Mouse (Mus musculus): ENCODE measurements around the gene Tmpo.

Tmpo gene

GRCm38 (mm10) chr10:91158442-91158841, 22.7 kb downstream of the Tmpo start:
- DNase-seq (ENCODE audit: low spot score), result peak; percentile 35

- DNase-seq (ENCODE audit: low spot score), result no peak
These were observed 24.8 kb downstream of the Tmpo start for GRCm38 (mm10) chr10:91156338-91156737.

DNA sequence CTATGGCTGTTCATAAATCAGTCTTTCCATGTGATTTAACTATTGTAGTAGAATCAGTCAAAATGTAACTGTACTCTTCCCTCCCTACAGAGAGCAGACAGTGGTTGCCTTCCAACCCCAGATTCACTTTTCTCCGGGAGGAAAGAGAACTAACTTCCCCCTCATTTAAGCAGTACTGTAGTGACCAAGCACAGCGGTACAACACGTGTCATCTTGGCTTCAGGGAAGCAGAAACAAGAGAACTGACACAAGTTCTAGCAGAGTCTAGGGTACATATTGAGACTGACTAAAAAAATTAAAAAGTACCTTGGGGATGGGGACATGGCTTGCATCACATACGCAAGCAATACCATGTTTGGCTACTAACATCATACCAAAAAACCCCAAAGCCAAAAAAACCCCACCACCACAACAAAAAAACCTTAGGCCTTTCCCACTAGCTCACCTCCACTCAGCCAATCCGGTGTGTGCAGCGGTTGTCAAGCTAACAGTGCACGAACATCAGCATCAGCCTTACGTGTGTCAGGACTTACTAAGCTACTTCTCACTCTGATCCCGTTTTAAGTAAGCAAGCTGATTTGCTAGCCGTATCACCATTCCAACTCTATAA, 27.1 kb downstream of the Tmpo start:
- DNase-seq (ENCODE audit: low spot score), result no peak

GRCm38 (mm10) chr10:91145413-91145812, 35.7 kb downstream of the Tmpo start:
- no peak for DNase-seq (ENCODE audit: low spot score)

DNA sequence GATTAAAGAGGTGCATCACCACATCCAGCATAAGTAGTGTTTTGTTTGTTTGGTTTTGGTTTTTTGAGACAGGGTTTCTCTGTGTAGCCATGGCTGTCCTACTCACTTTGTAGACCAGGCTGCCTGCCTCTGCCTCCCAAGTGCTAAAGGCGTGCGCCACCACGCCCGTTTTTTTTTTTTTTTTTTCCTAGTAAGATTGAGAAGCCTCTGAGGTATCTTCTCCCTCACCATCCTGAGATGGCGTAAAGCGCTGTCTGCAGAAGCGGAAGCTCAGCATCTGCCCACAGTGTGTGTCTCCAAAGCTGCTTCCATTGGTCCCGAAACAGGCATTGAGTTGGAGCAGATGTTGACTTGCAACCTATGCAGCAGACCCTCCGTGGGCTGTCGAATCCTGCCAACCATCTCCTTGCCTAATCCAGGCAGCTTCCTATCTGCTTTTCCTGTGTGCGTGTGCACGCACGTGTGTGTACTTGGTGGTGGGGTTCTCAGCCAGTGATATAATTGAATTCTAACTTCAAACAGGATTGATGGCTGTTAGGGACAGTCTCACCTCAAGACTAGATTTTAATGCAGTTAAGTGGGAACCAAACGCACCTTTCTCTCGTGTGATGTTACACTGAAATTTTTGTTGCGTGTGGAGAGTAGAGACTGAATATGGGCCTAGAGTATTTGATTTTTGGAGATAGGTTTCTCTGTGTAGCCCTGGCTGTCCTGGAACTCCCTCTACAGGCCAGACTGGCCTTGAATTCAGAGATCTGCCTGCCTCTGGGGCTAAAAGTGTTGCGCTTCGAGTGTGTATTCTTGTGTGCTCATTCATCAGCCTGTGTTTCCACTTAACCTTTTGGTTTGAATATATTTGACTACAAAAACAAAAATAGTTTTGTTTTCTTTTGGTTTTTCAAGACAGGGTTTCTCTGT, 37.5 kb downstream of the Tmpo start:
- no peak for DNase-seq (ENCODE audit: low spot score)

DNA sequence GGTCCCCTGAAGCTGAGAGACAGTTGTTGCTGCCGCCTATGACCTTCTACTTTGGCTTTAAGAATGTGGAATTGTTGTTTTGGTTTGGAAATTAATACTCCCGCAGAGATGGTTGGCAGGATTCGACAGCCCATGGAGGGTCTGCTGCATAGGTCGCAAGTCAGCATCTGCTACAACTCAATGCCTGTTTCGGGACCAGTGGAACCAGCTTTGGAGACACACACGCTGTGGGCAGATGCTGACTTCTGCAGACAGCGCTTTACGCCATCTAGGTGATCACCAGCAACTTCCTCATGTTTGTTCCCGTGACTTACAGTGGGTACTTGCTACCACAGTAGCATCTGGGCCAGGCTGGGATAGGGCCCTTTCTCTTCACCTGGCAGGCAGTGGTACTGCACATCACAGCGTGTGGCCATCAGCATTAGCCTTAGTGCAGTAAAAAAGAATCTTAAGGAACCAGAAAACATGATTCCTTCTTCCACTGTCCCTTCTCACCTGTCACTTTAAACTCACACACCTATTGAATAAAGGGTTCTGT, 38.4 kb downstream of the Tmpo start:
- no peak for DNase-seq (ENCODE audit: low spot score)

- no peak for DNase-seq (ENCODE audit: low spot score)
These were observed 39.6 kb downstream of the Tmpo start for GRCm38 (mm10) chr10:91141564-91141963.

DNA sequence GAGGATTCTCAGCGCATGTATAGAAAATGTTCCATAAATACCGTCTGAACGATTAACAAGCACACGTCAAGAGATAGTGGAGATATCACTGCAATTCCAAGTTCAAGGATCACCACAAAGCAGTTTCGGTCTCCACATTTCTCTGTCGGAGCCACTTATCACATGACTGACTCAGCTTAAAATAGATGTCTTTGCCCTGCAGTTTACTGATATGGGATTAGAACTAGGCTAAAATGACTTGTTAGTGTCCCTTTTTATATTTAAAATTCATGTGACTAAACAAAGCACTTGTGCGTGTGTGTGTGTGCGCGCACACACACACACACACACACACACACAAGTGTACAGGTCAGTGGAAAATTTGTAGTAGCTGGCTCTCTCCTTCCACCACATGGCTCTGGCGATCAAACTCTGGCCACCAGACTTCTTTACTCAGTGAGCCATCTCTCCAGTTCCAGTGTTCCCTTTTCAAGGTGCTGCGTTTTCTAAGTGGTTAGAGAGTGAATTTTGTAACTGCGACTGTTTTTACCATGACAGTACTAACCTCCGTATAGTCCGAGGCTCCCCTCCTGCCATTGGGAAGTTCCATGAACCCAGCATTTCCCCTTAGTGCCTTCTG, 41.9 kb downstream of the Tmpo start:
- DNase-seq (ENCODE audit: low spot score), result no peak

- DNase-seq (ENCODE audit: low spot score), result no peak
These were observed 42.8 kb downstream of the Tmpo start for GRCm38 (mm10) chr10:91138317-91138716.

DNA sequence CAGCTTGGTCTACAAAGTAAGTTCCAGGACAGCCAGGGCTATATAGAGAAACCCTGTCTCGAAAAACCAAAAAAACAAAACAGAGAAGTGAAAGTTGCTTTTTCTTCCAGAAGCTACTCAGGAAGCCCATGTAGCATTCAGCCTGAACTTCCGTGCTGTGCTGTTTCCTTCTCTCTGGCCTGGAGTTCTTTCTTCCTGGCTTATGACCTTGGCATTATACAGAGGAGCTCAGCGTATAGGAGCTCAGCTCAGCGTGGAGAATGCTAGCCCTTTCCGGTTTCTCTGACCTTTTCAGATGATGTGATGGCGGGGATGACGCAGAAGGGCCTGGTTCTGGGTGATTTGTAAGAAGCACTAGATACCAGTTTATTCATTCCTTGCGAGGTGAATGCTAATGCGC, 43.7 kb downstream of the Tmpo start:
- no peak for DNase-seq (ENCODE audit: low spot score)

DNA sequence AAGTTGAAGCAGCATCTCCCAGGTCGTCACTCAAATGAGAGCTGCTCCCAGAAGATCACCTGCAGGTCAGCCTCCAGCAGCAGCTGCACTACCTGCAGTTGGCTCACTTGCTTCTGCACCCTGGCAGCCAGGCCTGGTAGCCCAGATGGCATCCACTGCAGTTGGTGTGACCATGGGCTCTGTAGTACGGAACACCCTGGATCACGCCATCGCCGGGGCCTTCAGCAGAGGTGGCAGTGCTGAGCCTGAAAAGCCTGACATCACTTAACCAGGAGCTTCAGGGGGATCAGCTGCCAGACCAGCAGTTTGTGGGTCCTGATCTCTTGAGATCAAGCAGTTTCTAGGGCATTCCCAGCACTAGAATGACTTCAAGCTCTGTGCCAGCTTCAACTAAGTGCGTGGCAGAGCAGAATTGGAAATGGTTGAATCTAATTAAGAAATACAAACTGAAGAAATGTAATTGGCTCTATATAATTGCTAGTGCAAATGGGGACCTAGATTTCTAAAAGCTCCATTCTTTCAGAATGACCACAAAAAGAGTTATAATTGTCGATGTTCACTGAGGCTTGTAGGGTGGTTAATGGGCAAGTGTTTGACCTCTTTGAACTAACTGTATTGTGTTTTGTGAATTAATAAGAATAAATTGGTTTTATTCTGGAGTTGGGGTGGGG, 45.7 kb downstream of the Tmpo start:
- DNase-seq (ENCODE audit: low spot score), result no peak

DNA sequence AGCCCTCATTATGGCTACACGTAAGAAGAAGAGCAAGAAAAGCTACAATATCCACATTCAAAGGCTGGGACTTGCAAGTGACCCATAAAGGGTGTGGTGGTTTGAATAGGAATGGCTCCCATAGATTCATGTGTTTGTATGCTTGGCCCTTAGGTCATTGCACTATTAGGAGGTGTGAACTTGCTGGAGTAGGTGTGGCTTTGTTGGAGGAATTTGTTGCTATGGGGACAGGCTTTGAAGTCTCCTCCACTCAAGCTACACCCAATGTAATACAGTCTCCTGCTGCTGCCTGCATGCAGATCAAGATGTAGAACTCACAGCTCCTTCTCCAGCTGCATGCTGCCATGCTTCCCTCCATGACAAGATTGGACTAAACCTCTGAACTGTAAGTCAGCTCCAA, 49.5 kb downstream of the Tmpo start:
- no peak for DNase-seq (ENCODE audit: low spot score)

DNA sequence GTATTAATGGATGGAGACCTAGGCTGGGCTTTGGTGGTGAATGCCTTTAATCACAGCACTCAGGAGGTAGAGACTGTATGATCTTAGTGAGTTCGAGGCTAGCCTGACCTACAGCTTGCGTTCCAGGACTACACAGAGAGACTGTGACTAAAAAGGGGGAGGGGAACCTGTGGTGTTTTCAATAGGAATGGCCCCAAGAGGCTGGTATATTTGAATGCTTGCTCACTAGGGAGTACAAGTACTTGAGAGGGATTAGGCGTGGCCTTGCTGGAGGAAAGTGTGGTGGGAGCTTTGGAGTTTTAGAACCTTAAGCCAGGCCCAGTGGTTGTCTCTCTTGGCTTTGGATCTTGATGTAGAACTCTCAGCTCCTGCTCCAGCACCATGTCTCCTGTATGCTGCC, 50.3 kb downstream of the Tmpo start:
- no peak for DNase-seq (ENCODE audit: low spot score)

- DNase-seq (ENCODE audit: low spot score), result no peak
These were observed 52.5 kb downstream of the Tmpo start for GRCm38 (mm10) chr10:91128551-91129160.

DNA sequence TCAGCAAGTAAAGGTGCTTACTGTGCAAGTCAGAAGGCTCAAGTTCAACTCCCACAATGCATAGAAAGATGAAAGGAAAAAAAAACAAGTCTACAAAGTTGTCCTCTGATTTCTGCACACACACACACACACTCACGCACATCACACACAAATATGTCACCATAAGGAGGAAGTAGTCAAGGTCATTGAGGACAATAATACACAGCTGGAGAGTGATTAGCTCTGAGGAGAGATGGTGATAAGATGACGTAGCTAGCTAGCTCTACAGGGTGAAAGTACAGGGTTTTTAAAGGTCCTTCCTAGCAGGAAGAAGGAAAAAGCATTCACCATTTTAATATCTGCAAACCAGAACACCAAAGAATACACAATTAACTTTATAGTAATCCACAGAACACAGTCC, 53.7 kb downstream of the Tmpo start:
- no peak for DNase-seq (ENCODE audit: low spot score)

DNA sequence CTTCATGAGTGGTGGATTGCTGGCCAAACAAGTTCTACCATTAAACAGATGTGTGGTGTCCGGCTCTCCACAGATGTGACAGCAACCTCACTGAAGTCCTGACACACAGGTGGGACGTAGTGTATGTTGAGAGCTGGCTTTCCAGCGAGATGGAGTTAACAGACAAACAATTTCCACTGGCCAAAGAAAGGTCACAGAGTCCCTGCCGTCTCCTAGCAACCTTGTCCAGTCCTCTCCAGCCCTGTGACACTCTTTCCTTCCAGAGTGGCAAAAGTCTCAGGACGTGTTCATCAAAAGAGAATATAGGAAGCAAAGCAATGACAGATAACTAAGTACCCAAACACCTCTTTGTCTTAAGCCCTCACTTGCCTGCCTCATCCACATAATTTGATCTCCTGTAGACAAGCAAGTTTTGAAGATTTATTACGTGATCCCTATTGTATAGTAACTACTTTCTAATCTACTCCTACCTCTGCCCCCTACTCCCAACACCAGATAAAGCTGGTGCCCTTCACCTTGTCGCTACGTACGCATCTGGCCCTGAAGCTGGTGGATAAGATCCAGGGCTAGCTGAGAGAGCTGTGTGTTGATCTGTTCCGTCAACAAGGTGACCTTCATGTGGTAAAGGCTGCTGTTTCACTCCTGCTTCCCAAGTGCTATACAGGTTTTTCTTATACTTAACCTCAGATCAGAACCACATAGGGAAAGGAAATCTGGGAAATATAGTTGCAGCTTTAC, 54.3 kb downstream of the Tmpo start:
- no peak for DNase-seq (ENCODE audit: low spot score)

GRCm38 (mm10) chr10:91123828-91124822, 57.0 kb downstream of the Tmpo start, which contains the start of gene Slc25a3:
Gene Slc25a3 (minus strand): TSS chr10:91124059.
- DNase-seq (ENCODE audit: low spot score), result peak; percentile 98

GRCm38 (mm10) chr10:91123281-91123827, 57.8 kb downstream of the Tmpo start:
- DNase-seq (ENCODE audit: low spot score), result peak; percentile 41

GRCm38 (mm10) chr10:91122646-91123045, 58.5 kb downstream of the Tmpo start:
- no peak for DNase-seq (ENCODE audit: low spot score)

All from urinary bladder, postnatal 14 days (tissue).